Mouse (Mus musculus) CH12.LX (cell line): ENCODE results near the gene Gm21981.

Experiments
- BHLHE40 ChIP-seq: IDR thresholded peaks from 2 replicates; pipeline ENCODE4 v1.6.1; 2011; ENCODE audit warnings: mild to moderate bottlenecking, low read depth, low read length, improper control_type of control experiment
- CHD1 ChIP-seq: IDR thresholded peaks from 2 replicates; pipeline ENCODE4 v1.6.1; 2012; ENCODE audit warnings: low read depth, low read length, improper control_type of control experiment, inconsistent platforms
- CTCF ChIP-seq, 2 experiments: IDR thresholded peaks in 1 of 2; conservative IDR thresholded peaks in 1 of 2; 2 replicates each; pipeline ENCODE4 v1.5.1; 2011 to 2012; ENCODE audit warnings: low read depth in 2 of 2, low read length in 2 of 2, improper control_type of control experiment in 1 of 2, inconsistent platforms in 1 of 2, mild to moderate bottlenecking in 1 of 2, moderate library complexity in 1 of 2
- EP300 ChIP-seq: IDR thresholded peaks from 2 replicates; pipeline ENCODE4 v1.6.1; 2011; ENCODE audit warnings: low read length, improper control_type of control experiment
- JUND ChIP-seq: conservative IDR thresholded peaks from 2 replicates; pipeline ENCODE4 v1.6.1; 2011; ENCODE audit warnings: low read depth, low read length, improper control_type of control experiment
- MAX ChIP-seq: IDR thresholded peaks from 2 replicates; pipeline ENCODE4 v1.6.1; 2011; ENCODE audit warnings: low read length, improper control_type of control experiment
- MEF2A ChIP-seq: IDR thresholded peaks from 2 replicates; pipeline ENCODE4 v1.6.1; 2014; ENCODE audit warnings: low read depth, mild to moderate bottlenecking, inconsistent platforms, low read length, improper control_type of control experiment, borderline replicate concordance
- MYC ChIP-seq: IDR thresholded peaks from 2 replicates; pipeline ENCODE4 v1.6.1; 2011; ENCODE audit warnings: low read depth, mild to moderate bottlenecking, improper control_type of control experiment, low read length
- POLR2A ChIP-seq: IDR thresholded peaks from 2 replicates; pipeline ENCODE4 v1.6.1; 2011; ENCODE audit warnings: low read depth, mild to moderate bottlenecking, improper control_type of control experiment, low read length
- USF1 ChIP-seq: IDR thresholded peaks from 2 replicates; pipeline ENCODE4 v1.6.1; 2014; ENCODE audit warnings: low read depth, mild to moderate bottlenecking, inconsistent platforms, low read length, improper control_type of control experiment
- USF2 ChIP-seq: conservative IDR thresholded peaks from 2 replicates; pipeline ENCODE4 v1.6.1; 2011; ENCODE audit warnings: low read depth, low read length, improper control_type of control experiment
- ZMIZ1 ChIP-seq: IDR thresholded peaks from 2 replicates; pipeline ENCODE4 v1.6.1; 2012; ENCODE audit warnings: low read depth, mild to moderate bottlenecking, inconsistent platforms, low read length, improper control_type of control experiment

DNA sequence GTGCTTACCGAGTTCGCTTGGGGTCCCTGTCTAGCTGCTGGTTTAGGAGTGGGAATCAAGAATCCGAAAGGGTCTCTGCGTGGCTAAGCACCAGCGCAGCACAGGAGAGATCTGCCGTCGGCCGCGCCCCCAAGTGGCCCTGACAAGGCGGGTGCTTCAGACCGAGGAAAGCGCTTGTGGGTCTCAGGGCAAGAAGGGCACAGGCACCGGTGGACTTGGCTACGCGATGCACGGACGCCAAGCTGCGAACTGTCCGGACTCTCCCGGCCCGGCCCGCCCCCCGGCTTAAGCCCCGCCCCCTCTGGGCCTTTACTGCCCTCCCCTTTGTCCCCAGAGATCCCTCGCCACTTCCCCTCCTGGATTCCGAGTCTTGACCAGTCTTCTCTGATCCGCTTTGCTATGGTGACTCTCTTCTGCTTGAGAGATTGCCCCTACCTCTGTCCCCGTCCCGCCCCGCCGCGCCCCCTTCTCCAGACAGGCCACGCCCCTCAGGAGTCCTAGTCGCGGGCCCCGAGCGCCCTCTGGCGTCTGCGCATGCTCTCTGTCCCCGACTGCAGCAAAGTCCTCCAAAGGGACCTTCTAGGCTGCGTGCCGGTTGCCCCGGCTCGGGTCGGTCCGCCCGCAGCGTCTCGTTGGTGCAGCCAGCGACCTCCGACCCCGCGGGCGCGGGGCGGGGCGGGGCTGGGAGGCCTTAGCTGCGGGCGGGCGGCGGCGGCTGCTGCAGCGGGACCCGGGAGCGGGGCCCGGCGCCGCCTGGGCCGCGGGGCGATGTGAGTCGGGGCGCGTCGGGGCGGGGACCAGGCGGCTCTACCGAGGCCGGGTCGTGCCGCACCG is 465 bp upstream of the Gm21981 start, which contains the start of gene Prickle4:
- TF ChIP-seq ZMIZ1: no peak
- no peak for TF ChIP-seq BHLHE40
- TF ChIP-seq CHD1: no peak
- no peak for TF ChIP-seq EP300
- peak in 1 of 2 experiments; percentile 89; a peak in 2 of 4 replicates for TF ChIP-seq CTCF (conservative IDR thresholded peaks at IDR 0.05 in 1 of 2, IDR thresholded peaks at IDR 0.05 in 1 of 2; ENCODE audit: low read depth in 2 of 2, low read length in 2 of 2)
- no peak for TF ChIP-seq MEF2A
- TF ChIP-seq POLR2A: no peak
- no peak for TF ChIP-seq USF1
- TF ChIP-seq MYC: no peak
- TF ChIP-seq USF2: no peak
- no peak for TF ChIP-seq MAX
- no peak for TF ChIP-seq JUND
